Mouse (Mus musculus) liver, postnatal 0 days (tissue): Measurements from ENCODE around the gene Yy1.

Experiments
- CTCF ChIP-seq: sonication (generic); IDR thresholded peaks from 2 replicates; pipeline ENCODE4 v1.5.1; 2016; ENCODE audit warnings: antibody characterized with exemption, low read depth
- EP300 ChIP-seq: IDR thresholded peaks from 2 replicates; pipeline ENCODE4 v1.6.1; 2016; ENCODE audit warnings: antibody characterized with exemption, low read depth, mild to moderate bottlenecking

DNA sequence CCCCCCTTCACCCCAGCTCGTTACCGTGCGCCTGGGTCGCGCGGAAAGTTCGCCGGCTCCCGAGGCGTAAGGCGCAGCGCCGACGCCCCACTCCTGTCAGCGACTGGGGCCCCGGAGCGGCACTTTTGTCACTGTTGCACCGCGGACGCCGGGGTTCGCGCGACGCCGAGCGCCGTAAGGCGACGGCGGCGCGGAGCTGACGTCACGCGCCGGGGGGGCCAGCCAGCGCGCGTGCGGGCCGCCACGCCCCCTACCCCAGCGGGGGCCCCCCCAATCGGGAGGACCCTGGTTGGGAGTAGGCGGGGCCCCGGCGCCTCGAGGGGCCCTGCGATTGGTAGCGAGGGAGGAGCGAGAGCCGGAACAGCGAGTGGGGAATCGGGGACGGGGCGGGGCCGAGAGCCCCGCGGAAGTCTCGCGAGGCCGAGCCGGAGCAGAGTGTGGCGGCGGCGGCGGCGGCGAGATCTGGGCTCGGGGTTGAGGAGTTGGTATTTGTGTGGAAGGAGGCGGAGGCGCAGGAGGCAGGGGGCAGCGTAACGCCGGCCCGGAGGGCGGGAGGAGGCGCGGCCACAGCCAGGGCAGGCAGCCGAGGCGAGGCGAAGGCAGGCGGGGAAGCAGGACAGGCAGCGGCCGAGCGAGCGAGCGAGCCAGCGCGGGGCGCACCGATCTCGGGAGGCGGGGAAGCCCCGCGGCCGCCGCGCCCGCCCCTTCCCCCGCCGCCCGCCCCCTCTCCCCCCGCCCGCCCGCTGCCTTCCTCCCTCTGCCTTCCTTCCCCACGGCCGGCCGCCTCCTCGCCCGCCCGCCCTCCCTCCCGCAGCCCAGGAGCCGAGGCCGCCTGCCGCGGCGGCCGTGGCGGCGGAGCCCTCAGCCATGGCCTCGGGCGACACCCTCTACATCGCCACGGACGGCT lies at the start of gene Yy1:
- TF ChIP-seq EP300 (no peak), CTCF (peak; percentile 32; the same call in 1 of the 2 replicates)
